Mouse (Mus musculus) G1E (cell line): ENCODE measurements around the gene Slc25a21.

Experiments used
- CTCF ChIP-seq: IDR thresholded peaks from 2 replicates; pipeline ENCODE4 v1.5.1; 2012; ENCODE audit warnings: low read depth, low read length, inconsistent platforms, mixed read lengths
- GATA1 ChIP-seq: IDR thresholded peaks from 2 replicates; pipeline ENCODE4 v1.6.1; 2012; ENCODE audit warnings: borderline replicate concordance, low read length, inconsistent platforms, mixed read lengths
- TAL1 ChIP-seq: conservative IDR thresholded peaks from 2 replicates; pipeline ENCODE4 v1.6.1; 2012; ENCODE audit warnings: low read depth, low read length, inconsistent platforms, mixed read lengths

DNA sequence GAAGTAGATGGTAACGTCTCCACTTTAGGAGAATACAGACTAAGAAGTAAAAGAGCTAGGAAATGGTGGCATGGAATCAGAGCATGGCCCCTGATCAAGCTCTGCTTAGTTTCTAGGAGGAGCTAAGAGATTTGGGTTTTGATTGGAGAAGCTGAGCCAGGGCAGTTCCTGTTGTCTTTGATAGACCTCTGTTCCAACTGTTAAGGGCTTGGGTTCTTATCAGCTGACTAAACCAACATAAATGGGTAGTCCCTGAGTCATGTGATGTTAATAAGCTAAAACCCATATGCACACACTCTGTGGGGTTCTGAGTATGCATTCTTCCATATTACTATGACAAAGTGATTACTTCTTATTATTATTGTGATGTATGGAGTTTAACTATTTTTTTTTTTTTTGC, 412.0 kb downstream of the Slc25a21 start:
- TF ChIP-seq CTCF (no peak), GATA1 (no peak), TAL1 (no peak)
